Mouse (Mus musculus) embryonic facial prominence, embryonic 11.5 days (tissue): Measurements from ENCODE around the gene Smg7. TPM values are rescaled to one million over a fixed set of nuclear protein-coding genes. Genes with fewer than 3 reads are reported as not detected.

Source experiments
- ATAC-seq: fragments of 200-750 bp; cut with Nextera tagmentation; replicated peaks from 2 replicates; pipeline ENCODE4 v1.8.0; 2017; ENCODE audit warnings: low read depth; ENCODE audit not compliant: insufficient number of reproducible peaks, low FRiP score, low TSS enrichment
- DNase-seq: peaks from one replicate; pipeline ENCODE4 v3.0.0-alpha.2; 2015; ENCODE audit warnings: low spot score
- H3K27ac ChIP-seq: fragments of 300-500 bp; sonication (generic); replicated peaks from 2 replicates; pipeline ENCODE4 v1.5.1; 2014; ENCODE audit warnings: mild to moderate bottlenecking, low read depth, low read length, control low read depth
- H3K27me3 ChIP-seq: fragments of 300-500 bp; sonication (generic); 2 replicates; pipeline ENCODE4 v1.6.1; 2014; ENCODE audit warnings: mild to moderate bottlenecking, low read length, moderate library complexity, mixed read lengths; ENCODE audit not compliant: control insufficient read depth, insufficient read depth
- H3K36me3 ChIP-seq: fragments of 300-500 bp; sonication (generic); replicated peaks from 2 replicates; pipeline ENCODE4 v1.6.1; 2014; ENCODE audit warnings: low read depth, mild to moderate bottlenecking, low read length, moderate library complexity, mixed read lengths; ENCODE audit not compliant: control insufficient read depth, insufficient read depth
- H3K4me1 ChIP-seq: fragments of 300-500 bp; sonication (generic); 2 replicates; pipeline ENCODE4 v1.6.1; 2014; ENCODE audit warnings: low read length, mixed read lengths; ENCODE audit not compliant: control insufficient read depth, insufficient read depth
- H3K4me2 ChIP-seq: fragments of 300-500 bp; sonication (generic); 2 replicates; pipeline ENCODE4 v1.6.1; 2014; ENCODE audit warnings: low read depth, mild to moderate bottlenecking, control low read depth, low read length, moderate library complexity
- H3K4me3 ChIP-seq: fragments of 300-500 bp; sonication (generic); 2 replicates; pipeline ENCODE4 v1.5.1; 2014; ENCODE audit warnings: low read depth, low read length, control low read depth
- H3K9ac ChIP-seq: fragments of 300-500 bp; sonication (generic); replicated peaks from 2 replicates; pipeline ENCODE4 v1.6.1; 2014; ENCODE audit warnings: mild to moderate bottlenecking, control low read depth, low read length
- H3K9me3 ChIP-seq: fragments of 300-500 bp; sonication (generic); replicated peaks from 2 replicates; pipeline ENCODE4 v1.6.1; 2016; ENCODE audit warnings: mild to moderate bottlenecking, low read length, inconsistent platforms, mixed read lengths; ENCODE audit not compliant: control insufficient read depth
- WGBS: fragments of 180-500 bp; shearing (Covaris S2); extraction: QIAGEN DNeasy Blood & Tissue Kit; methylation state at CpG from one replicate; pipeline ENCODE4 v1.1.7; 2014; 5-methylcytosine and 5-hydroxymethylcytosine counted together
- polyA plus RNA-seq: library from polyadenylated mRNA; unstranded; fragments of >200 nt; fragmentation: Nextera tagmentation; extraction: Ambion mirVana; gene quantifications from 2 replicates; pipeline ENCODE4 v1.2.1, GENCODE M21; 2014

Smg7 gene
- polyA plus RNA-seq, 1 experiment from 2014 or later: 44.6 TPM

DNA sequence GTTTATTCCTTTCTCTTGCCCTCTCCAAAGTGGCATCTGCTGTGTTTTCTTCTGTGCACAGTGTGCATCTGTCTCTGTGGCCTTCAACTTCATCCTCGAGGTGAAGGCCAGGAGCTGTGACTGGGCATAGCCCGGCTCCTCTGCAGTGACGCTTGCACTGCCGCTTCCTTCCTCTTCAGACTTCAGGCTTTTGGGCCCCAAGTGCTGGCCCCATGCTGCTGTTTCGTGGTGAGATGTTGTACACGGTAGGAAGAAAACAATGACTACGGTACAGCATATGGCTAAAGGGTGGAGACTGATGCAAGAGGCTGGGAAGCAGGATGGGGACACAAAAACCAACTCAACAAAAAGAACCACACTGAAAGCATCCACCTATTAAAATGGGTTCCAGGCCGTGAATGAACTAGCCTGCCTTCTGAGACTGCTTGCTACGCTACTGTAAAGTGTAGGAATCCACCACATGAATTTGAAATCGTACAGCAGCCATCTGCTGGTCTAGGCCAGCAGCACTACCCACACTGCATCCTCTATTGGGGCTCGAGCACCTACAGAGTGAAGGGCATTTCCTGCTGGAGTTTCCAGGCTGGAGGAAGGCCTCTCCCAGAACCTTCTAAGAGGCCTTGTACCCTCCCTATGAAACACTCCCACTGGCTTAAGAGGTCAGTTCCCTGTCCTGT is 64.3 kb downstream of the Smg7 start:
- ATAC-seq: no peak
- no peak for DNase-seq
- 84% methylated on average over 11 of the region's 11 CpGs for WGBS
- Histone ChIP-seq H3K27me3 (no peaks in the 10 kb centered on the region), H3K9me3 (no peaks in the 10 kb centered on the region), H3K27ac (no peak overlapping the region), H3K4me2 (no peak overlapping the region), H3K36me3 (peaks cover 11% of the 10 kb centered on the region), H3K9ac (no peak overlapping the region), H3K4me3 (no peak overlapping the region), H3K4me1 (no peaks in the 10 kb centered on the region)

DNA sequence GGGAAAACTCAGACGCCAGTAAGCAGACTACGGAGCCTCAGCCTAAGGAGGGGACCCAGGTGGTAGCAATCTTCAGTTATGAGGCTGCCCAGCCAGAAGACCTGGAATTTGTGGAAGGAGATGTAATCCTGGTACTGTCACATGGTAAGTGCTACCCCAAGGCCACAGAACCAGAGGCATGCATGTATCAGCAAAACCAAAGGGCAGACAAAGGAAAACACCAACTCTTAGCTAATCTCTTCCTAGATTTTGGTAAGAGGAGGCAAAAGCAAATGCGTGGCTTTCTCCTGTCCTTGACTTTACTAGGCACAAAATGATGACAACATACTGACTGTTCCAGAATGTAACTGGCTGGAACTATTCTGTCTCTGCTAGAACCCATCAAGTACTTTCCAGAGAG is 67.4 kb downstream of the Smg7 start:
- no peak overlapping the region for H3K4me2 ChIP-seq
- no peaks in the 10 kb centered on the region for H3K9me3 ChIP-seq
- ATAC-seq (no peak), DNase-seq (no peak)
- no peak overlapping the region for H3K27ac ChIP-seq
- WGBS: 90% methylated on average over 3 of the region's 3 CpGs
- H3K36me3 ChIP-seq: peaks cover 6% of the 10 kb centered on the region
- no peaks in the 10 kb centered on the region for H3K27me3 ChIP-seq
- no peak overlapping the region for H3K9ac ChIP-seq
- no peaks in the 10 kb centered on the region for H3K4me1 ChIP-seq
- no peak overlapping the region for H3K4me3 ChIP-seq

DNA sequence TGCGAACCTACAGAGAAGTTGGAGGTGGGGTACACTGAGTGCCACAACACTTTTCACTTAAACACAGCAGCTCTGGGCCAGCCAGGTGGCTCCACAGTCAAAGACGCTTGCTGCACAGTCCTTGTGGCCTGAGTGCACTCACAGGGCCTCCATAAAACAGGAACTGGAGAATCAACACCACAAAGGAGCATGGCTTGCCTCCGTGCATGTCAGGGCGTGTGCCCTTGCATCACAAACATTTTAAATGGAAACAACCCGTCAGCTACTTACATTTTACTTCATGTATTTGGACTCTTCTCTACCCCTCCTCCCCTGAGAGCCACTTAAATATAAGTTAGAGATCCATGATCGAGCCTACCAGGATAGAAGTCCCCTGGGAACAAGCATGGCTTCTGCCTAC is 70.1 kb downstream of the Smg7 start:
- ATAC-seq (no peak), DNase-seq (no peak)
- Histone ChIP-seq H3K4me1 (no peaks in the 10 kb centered on the region), H3K4me2 (no peak overlapping the region), H3K4me3 (no peak overlapping the region), H3K9me3 (no peaks in the 10 kb centered on the region), H3K36me3 (no peaks in the 10 kb centered on the region), H3K27me3 (no peaks in the 10 kb centered on the region), H3K27ac (no peak overlapping the region), H3K9ac (no peak overlapping the region)
- 87% methylated on average over 6 of the region's 6 CpGs for WGBS

DNA sequence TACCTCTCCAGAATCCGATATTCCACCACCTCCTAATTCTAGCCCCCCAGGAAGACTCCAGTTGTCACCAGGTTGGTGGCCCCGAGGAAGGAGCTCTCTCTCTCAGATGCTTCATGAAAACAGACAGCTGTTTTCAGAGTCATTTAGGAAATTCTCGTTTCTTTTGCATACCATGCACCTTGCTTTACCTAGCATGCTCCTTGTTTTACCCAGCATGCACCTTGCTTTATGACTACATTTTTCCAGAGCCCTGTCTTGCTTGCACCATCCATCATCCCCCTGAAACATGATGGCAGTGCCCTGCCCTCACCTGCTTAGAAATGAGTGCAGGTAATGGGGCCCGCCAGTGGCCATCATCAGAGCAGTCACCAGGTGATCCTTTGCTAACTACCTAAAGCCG is 70.8 kb downstream of the Smg7 start:
- Histone ChIP-seq H3K27ac (no peak overlapping the region), H3K9ac (no peak overlapping the region), H3K4me1 (no peaks in the 10 kb centered on the region), H3K4me2 (no peak overlapping the region), H3K9me3 (no peaks in the 10 kb centered on the region), H3K36me3 (no peaks in the 10 kb centered on the region), H3K27me3 (no peaks in the 10 kb centered on the region), H3K4me3 (no peak overlapping the region)
- 77% methylated on average over 5 of the region's 5 CpGs for WGBS
- DNase-seq (no peak), ATAC-seq (no peak)

DNA sequence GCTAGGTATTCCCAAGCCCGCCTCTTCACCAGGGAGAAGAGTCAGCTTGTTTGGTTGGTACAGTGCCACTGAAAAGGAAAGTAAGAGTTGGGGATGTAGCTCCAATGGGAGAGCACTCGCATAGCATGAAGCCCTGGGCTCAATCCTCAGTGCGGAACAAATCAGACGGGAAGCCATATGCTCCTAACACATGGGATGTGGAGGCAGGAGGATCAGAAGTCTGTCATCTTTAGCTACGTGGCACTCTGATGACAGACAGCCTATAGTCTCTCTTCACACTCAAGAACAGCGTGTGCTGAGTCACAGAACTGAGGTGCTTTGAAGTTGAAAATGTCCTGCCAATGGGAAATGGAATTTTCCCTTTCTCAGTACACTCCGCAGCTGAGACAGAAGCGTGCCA is 71.4 kb downstream of the Smg7 start:
- DNase-seq (no peak), ATAC-seq (no peak)
- H3K36me3 ChIP-seq: no peaks in the 10 kb centered on the region
- no peaks in the 10 kb centered on the region for H3K4me1 ChIP-seq
- no peak overlapping the region for H3K4me3 ChIP-seq
- H3K9me3 ChIP-seq: no peaks in the 10 kb centered on the region
- no peak overlapping the region for H3K27ac ChIP-seq
- no peaks in the 10 kb centered on the region for H3K27me3 ChIP-seq
- no peak overlapping the region for H3K4me2 ChIP-seq
- 88% methylated on average over 8 of the region's 8 CpGs for WGBS
- H3K9ac ChIP-seq: no peak overlapping the region

DNA sequence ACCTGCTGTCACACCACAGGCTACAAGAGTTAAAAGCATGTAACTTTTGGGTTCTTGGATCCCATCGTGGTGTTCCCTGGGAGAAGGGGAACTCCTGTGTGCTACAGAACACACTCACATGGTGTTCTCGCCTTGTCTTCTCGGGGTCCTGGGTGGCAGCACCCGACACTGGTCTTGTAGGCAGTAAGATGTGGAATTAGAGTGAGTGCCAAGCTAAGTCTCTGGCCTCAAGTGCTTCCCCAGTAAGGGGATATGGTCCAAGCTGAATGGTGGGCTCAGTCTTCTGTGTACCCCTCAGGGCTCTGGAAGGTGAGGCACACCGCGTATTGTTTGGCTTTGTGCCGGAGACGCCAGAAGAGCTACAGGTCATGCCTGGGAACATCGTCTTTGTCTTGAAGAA is 72.4 kb downstream of the Smg7 start:
- Histone ChIP-seq H3K4me1 (no peaks in the 10 kb centered on the region), H3K9me3 (no peaks in the 10 kb centered on the region), H3K4me2 (no peak overlapping the region), H3K9ac (no peak overlapping the region), H3K27ac (no peak overlapping the region), H3K27me3 (no peaks in the 10 kb centered on the region), H3K4me3 (no peak overlapping the region), H3K36me3 (no peaks in the 10 kb centered on the region)
- DNase-seq (no peak), ATAC-seq (no peak)
- WGBS: 93% methylated on average over 9 of the region's 9 CpGs

DNA sequence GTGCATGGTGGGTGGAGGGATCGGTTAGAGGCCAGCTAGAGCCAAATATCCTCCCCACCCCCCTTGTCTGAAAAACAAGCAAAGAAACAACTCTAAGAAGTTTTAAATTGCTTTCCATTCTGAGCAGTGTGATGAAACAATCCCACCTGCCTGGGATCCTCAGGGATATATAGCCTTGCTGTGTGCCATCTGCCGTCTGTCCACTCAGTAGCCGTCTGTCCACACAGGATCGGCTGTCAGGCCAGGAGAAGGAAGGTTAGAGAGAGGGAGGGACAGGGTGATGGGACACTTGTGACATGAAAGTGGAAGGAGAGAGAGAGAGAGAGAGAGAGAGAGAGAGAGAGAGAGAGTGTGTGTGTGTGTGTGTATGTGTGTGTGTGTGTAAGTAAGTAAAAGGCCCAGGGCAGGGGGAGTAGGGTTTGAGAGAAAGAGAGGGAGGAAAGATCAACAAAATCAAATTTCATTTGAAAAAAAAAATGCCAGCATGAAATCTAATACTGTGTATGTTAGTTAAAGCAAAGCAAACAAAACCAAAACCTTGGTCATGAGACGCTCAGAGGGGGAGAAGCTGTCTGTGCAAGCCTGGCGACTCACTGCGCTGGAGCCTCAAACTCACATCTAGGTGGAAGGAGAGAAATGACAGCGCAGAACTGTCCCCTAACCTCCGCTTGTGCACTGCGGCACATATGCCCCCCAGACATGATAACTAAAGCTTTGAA is 73.7 kb downstream of the Smg7 start:
- H3K4me1 ChIP-seq: no peaks in the 10 kb centered on the region
- H3K27ac ChIP-seq: no peak overlapping the region
- H3K4me3 ChIP-seq: no peak overlapping the region
- DNase-seq: peak; percentile 35
- no peaks in the 10 kb centered on the region for H3K9me3 ChIP-seq
- 70% methylated on average over 10 of the region's 10 CpGs for WGBS
- ATAC-seq: no peak
- no peak overlapping the region for H3K9ac ChIP-seq
- no peaks in the 10 kb centered on the region; the same call in 1 of the 2 replicates for H3K36me3 ChIP-seq
- H3K27me3 ChIP-seq: no peaks in the 10 kb centered on the region
- H3K4me2 ChIP-seq: no peak overlapping the region

DNA sequence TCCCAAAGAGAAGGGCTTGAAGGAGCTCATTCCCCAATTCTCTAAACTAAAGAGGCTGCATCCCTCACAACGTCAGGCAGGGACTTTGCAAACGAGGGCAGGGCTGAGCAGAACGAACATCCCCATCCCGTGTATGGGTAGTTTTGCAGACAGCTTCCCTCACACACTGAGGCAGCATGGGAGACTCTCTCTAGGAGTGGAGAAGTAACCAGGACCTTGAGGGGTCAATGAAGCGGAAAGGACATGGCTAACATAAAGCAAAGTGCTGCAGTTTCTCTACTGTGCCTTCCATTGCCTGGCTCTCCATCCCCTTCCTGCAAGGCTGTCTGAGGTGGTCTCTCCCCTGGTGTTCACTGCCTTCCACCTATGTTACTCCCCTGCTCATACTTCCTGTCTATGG is 74.3 kb downstream of the Smg7 start:
- no peaks in the 10 kb centered on the region; the same call in 1 of the 2 replicates for H3K36me3 ChIP-seq
- H3K4me2 ChIP-seq: no peak overlapping the region
- DNase-seq (no peak), ATAC-seq (no peak)
- H3K9ac ChIP-seq: no peak overlapping the region
- no peaks in the 10 kb centered on the region for H3K4me1 ChIP-seq
- H3K9me3 ChIP-seq: no peaks in the 10 kb centered on the region
- no peak overlapping the region for H3K4me3 ChIP-seq
- H3K27me3 ChIP-seq: no peaks in the 10 kb centered on the region
- no peak overlapping the region for H3K27ac ChIP-seq
- 83% methylated on average over 5 of the region's 5 CpGs for WGBS
